Mouse (Mus musculus) ovary, postnatal 10 days (tissue): ENCODE results near the gene Slc25a30.

Experiments
- DNase-seq: peaks from one replicate; pipeline ENCODE4 v3.0.0; 2022; ENCODE audit warnings: low spot score

Gene Slc25a30

GRCm38 (mm10) chr14:75747960-75748359, 38.9 kb downstream of the Slc25a30 start:
- no peak for DNase-seq

- no peak for DNase-seq
These were observed 44.9 kb downstream of the Slc25a30 start for GRCm38 (mm10) chr14:75741904-75742303.

- DNase-seq: no peak
These were observed 51.2 kb downstream of the Slc25a30 start for GRCm38 (mm10) chr14:75735597-75735996.

GRCm38 (mm10) chr14:75732631-75733030, 54.2 kb downstream of the Slc25a30 start:
- DNase-seq: no peak

GRCm38 (mm10) chr14:75731361-75731760, 55.5 kb downstream of the Slc25a30 start:
- DNase-seq: no peak

- no peak for DNase-seq
These were observed 58.7 kb downstream of the Slc25a30 start for GRCm38 (mm10) chr14:75728111-75728510.

GRCm38 (mm10) chr14:75727046-75727445, 59.8 kb downstream of the Slc25a30 start:
- no peak for DNase-seq

GRCm38 (mm10) chr14:75722816-75723215, 64.0 kb downstream of the Slc25a30 start:
- DNase-seq: no peak

- no peak for DNase-seq
These were observed 64.8 kb downstream of the Slc25a30 start for GRCm38 (mm10) chr14:75721977-75722563.

- no peak for DNase-seq
These were observed 66.7 kb downstream of the Slc25a30 start for GRCm38 (mm10) chr14:75720121-75720520.

- DNase-seq: no peak
These were observed 70.4 kb downstream of the Slc25a30 start for GRCm38 (mm10) chr14:75716410-75716809.

GRCm38 (mm10) chr14:75713661-75714060, 73.2 kb downstream of the Slc25a30 start:
- DNase-seq: no peak

- DNase-seq: no peak
These were observed 74.2 kb downstream of the Slc25a30 start for GRCm38 (mm10) chr14:75712687-75713086.

GRCm38 (mm10) chr14:75711731-75712130, 75.1 kb downstream of the Slc25a30 start:
- no peak for DNase-seq
